Mouse (Mus musculus) erythroblast, embryonic 14.5 days (primary cell): ENCODE results near the gene Phldb2.

Experiments used
- GATA1 ChIP-seq: IDR thresholded peaks from 2 replicates; pipeline ENCODE4 v1.6.1; 2012; ENCODE audit warnings: low read length, inconsistent platforms, mixed read lengths
- TAL1 ChIP-seq: IDR thresholded peaks from 3 replicates; pipeline ENCODE4 v1.6.1; 2012; ENCODE audit warnings: low read length, inconsistent platforms, mixed read lengths

DNA sequence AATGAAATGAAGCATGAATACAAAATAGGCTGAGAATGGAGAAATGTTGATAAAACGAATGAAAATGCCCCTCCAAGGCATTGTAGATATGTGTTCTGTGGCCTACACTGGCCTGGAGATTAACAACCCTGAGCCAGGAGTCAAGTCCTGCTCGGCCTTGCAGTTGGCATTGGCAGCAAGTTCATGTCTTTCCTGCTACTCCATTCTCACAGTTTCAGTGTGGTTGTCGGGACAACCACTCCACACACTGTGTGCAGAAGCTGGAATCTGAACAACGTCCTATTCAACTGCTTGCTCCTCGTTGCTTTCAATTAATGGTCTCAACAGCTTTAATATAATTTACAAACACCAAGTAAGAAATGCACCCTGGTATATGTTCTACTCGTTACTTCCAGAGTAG lies 255.4 kb downstream of the Phldb2 start:
- no peak for TF ChIP-seq TAL1
- no peak for TF ChIP-seq GATA1
